Mouse (Mus musculus): Measurements from ENCODE around the gene Wrnip1. TPM values are rescaled to one million over a fixed set of nuclear protein-coding genes. Genes with fewer than 3 reads are reported as not detected.

Gene Wrnip1
- polyA plus RNA-seq (2014; fragmentation: Illumina TruSeq; extraction: RNeasy Lipid Tissue Mini Kit (QIAGEN cat#74804); ENCODE audit: low read depth, low replicate concordance): 27.2 TPM

DNA sequence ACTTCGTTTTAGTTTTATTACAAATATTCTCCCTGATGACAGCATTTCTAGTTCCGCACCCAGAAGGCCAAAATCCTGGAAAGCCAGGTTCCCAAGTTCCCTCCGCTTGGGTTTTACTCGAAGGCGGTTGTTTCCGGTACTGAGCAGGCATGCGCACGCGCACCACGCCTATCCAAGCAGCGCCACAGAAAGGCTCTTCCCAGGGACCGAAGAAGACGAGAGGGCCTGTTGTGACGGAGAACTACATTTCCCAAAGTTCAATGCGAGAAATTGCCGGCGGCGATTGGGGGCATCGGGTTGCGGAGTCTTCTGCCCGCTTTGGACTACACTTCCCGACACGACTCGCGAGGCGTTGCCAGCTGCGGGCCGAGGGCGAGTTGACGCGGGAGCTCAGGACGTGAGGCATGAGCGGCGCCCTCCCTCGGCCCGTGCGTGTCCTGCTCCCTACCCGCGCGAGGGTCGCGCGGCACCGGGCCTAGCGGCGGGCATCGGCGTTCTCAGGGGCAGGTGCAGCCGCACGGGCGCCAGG, at the start of gene Wrnip1:
TSS of gene Wrnip1 (plus strand) at position 346 of the 529 bp plus-strand sequence.

DNA sequence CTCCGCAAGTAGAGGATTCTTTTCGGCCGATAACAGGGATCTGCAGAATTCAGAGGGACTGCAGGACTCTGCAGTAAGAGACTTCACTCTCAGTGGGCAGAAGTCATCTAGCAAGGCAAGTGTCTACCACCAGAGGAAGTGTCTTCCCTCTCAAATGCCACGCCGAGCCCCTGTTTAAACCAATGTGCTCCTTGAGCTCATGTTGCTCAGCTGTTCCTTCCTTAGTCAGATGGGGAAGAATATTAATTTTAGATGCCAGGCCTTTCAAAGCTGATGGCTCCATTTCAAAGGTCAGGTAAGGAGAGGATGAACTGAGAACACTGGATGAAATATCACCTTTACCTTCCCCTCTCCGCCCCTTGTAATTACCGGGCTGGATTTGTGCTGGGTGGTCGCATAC, 18.0 kb upstream of the Wrnip1 start, which contains the start of gene Mylk4:
TSS of gene Mylk4 (minus strand) at position 139 of the 400 bp plus-strand sequence.

GRCm38 (mm10) chr13:32802259-32803081, 632 bp downstream of the Wrnip1 start, which contains the start of gene D930007J09Rik:
TSS of gene D930007J09Rik (minus strand) at chr13:32802849.

DNA sequence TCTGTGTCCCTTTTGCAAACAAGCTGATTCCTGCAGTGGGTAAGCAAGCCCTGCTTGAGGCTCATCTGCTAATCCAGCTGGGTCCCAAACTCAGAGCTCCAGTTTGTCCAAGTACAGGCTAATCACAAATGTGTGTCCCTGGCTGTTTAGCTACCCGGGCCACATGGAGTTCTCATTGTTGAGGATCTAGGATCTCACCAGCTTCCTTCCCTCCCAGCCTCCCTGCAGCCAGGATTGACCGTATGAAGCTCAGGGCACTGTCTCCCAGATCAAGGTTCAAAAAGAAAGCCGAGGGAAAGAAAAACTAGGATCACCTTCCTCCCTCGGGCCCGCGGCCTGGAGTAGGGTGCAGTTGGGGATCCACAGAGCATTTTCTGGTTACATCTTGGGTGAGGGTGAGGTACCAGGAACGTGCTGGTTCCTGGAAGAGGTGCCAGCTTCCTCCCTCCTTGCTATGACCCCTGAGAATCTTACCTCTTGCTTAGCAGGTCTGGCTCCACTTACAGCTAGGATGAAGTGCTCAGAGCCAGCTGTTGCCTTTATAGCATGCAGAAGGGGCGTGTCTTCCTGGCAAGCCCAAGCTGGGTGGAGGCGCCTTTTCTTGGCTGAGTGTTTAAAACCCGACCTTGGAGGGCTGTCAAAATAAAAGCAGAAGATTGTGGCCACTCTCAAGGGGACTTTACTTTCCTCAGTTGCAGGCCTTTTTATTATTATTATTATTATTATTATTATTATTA, 49.0 kb downstream of the Wrnip1 start, which contains the start of gene Serpinb1a:
TSS of gene Serpinb1a (minus strand) at position 518 of the 737 bp plus-strand sequence.

Other genes with a start within 250 kb of the Wrnip1 start
- not detected for gene Mylk4, start 18.1 kb upstream of the Wrnip1 start, polyA plus RNA-seq (2014; fragmentation: Illumina TruSeq; extraction: RNeasy Lipid Tissue Mini Kit (QIAGEN cat#74804); ENCODE audit: low read depth, low replicate concordance)
- not detected for gene D930007J09Rik, start 811 bp downstream of the Wrnip1 start, polyA plus RNA-seq (2014; fragmentation: Illumina TruSeq; extraction: RNeasy Lipid Tissue Mini Kit (QIAGEN cat#74804); ENCODE audit: low read depth, low replicate concordance)
- 48.7 TPM for gene Serpinb1a, start 49.1 kb downstream of the Wrnip1 start, polyA plus RNA-seq (2014; fragmentation: Illumina TruSeq; extraction: RNeasy Lipid Tissue Mini Kit (QIAGEN cat#74804); ENCODE audit: low read depth, low replicate concordance)
- gene Serpinb1c, start 96.2 kb downstream of the Wrnip1 start, polyA plus RNA-seq (2014; fragmentation: Illumina TruSeq; extraction: RNeasy Lipid Tissue Mini Kit (QIAGEN cat#74804); ENCODE audit: low read depth, low replicate concordance): 0.48 TPM
- 6.1 TPM for gene Serpinb6b, start 163.2 kb downstream of the Wrnip1 start, polyA plus RNA-seq (2014; fragmentation: Illumina TruSeq; extraction: RNeasy Lipid Tissue Mini Kit (QIAGEN cat#74804); ENCODE audit: low read depth, low replicate concordance)
- 22.4 TPM for gene Serpinb9, start 201.2 kb downstream of the Wrnip1 start, polyA plus RNA-seq (2014; fragmentation: Illumina TruSeq; extraction: RNeasy Lipid Tissue Mini Kit (QIAGEN cat#74804); ENCODE audit: low read depth, low replicate concordance)
- gene Serpinb9b, start 225.4 kb downstream of the Wrnip1 start, polyA plus RNA-seq (2014; fragmentation: Illumina TruSeq; extraction: RNeasy Lipid Tissue Mini Kit (QIAGEN cat#74804); ENCODE audit: low read depth, low replicate concordance): not detected

All from liver, adult 10 weeks (tissue).